Mouse (Mus musculus) urinary bladder, postnatal 25 days (tissue): Measurements from ENCODE around the gene Kmo.

ENCODE experiments used
- DNase-seq: peaks from one replicate; pipeline ENCODE4 v3.0.0; 2022; ENCODE audit warnings: low spot score

Gene Kmo

DNA sequence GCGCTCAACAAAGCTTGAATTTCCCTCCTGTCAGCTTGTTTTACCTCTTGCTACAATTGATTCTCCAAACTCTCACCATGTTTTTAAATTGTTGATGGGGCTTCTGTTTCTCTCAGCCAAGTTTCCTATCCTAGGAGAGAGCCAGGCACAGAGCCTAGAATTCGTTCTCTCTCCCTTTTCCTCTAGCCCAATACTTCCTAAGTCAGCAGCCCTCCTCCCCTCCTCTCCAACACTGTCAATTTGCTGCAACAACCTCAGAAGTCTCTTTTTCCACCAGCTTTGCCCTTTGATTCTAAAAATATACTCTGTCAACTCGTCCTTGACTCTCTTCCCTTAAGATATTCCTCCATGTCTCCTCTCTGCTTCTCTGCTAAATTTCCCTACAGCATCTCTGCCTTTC is 79.2 kb downstream of the Kmo start:
- no peak for DNase-seq

DNA sequence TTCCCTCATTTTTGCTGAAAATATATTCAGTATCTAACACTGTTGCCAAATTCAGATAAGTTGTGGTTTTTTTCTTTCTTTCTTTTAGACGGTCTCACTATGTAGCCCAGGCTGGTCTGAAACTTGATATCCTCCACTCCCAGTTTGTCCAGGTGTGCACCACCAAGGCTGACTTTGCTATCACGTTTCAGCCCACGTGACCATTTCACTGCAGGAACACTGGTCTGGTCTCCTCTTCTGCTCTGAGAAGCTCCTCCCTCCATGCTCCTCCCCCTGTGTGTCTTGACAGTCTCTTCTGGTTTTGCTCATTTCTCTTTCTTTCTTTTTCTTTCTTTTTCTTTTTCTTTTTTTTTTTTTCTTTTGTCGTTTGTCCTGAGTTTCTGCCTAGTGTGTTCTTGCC is 79.6 kb downstream of the Kmo start:
- DNase-seq: no peak

GRCm38 (mm10) chr1:175701145-175701544 is 81.0 kb downstream of the Kmo start:
- no peak for DNase-seq

GRCm38 (mm10) chr1:175707599-175707998 is 87.4 kb downstream of the Kmo start:
- no peak for DNase-seq

- no peak for DNase-seq
These were observed 87.8 kb downstream of the Kmo start for GRCm38 (mm10) chr1:175708013-175708412.
